Mouse (Mus musculus): Measurements from ENCODE around the gene Ptpa. TPM values are rescaled to one million over a fixed set of nuclear protein-coding genes. Genes with fewer than 3 reads are reported as not detected.

Ptpa gene
- polyA plus RNA-seq, 1 experiment from 2014 or later = 140 TPM

GRCm38 (mm10) chr2:30463341-30463761, 47.5 kb downstream of the Ptpa start:
- peaks cover 56% of the 10 kb centered on the region for H3K4me1 ChIP-seq
- no peak for DNase-seq (ENCODE audit: low spot score)
- peaks cover under 1% of the 10 kb centered on the region; the same call in 1 of the 2 replicates for H3K27me3 ChIP-seq (ENCODE audit: insufficient read depth, poor library complexity, severe bottlenecking)
- no peaks in the 10 kb centered on the region for H3K9me3 ChIP-seq
- H3K36me3 ChIP-seq = peaks cover 12% of the 10 kb centered on the region; the same call in 1 of the 2 replicates
- WGBS = 29% methylated on average over 5 of the region's 5 CpGs
- H3K4me3 ChIP-seq = peak overlapping the region; percentile 52
- peak overlapping the region; percentile 79 for H3K27ac ChIP-seq

- peaks cover 10% of the 10 kb centered on the region; the same call in 1 of the 2 replicates for H3K36me3 ChIP-seq
- peaks cover 6% of the 10 kb centered on the region for H3K27me3 ChIP-seq (ENCODE audit: insufficient read depth, poor library complexity, severe bottlenecking)
- H3K4me3 ChIP-seq = peak overlapping the region; percentile 52
- no peaks in the 10 kb centered on the region for H3K9me3 ChIP-seq
- H3K27ac ChIP-seq = peak overlapping the region; percentile 79
- peak; percentile 95 for DNase-seq (ENCODE audit: low spot score)
- peaks cover 60% of the 10 kb centered on the region for H3K4me1 ChIP-seq
- WGBS = 1% methylated on average over 9 of the region's 9 CpGs
Measured at GRCm38 (mm10) chr2:30463904-30464330, 48.1 kb downstream of the Ptpa start.

- no peaks in the 10 kb centered on the region for H3K9me3 ChIP-seq
- peaks cover 65% of the 10 kb centered on the region for H3K4me1 ChIP-seq
- peak overlapping the region; percentile 79 for H3K27ac ChIP-seq
- WGBS = 53% methylated on average over 5 of the region's 5 CpGs
- peak overlapping the region; percentile 52 for H3K4me3 ChIP-seq
- H3K27me3 ChIP-seq (ENCODE audit: insufficient read depth, poor library complexity, severe bottlenecking) = peaks cover 9% of the 10 kb centered on the region
- no peak for DNase-seq (ENCODE audit: low spot score)
- H3K36me3 ChIP-seq = 0 out of 2 replicates have a peak, but pooled peaks cover 6% of the 10 kb centered on the region
Measured at GRCm38 (mm10) chr2:30464411-30464810, 48.6 kb downstream of the Ptpa start.

- no peaks in the 10 kb centered on the region for H3K9me3 ChIP-seq
- 49% methylated on average over 4 of the region's 4 CpGs for WGBS
- H3K4me3 ChIP-seq = no peak overlapping the region
- H3K4me1 ChIP-seq = peaks cover 82% of the 10 kb centered on the region
- DNase-seq (ENCODE audit: low spot score) = no peak
- H3K27me3 ChIP-seq (ENCODE audit: insufficient read depth, poor library complexity, severe bottlenecking) = peaks cover 9% of the 10 kb centered on the region
- H3K36me3 ChIP-seq = no peaks in the 10 kb centered on the region
- H3K27ac ChIP-seq = peak overlapping the region; percentile 65; the same call in 1 of the 2 replicates
Measured at GRCm38 (mm10) chr2:30466787-30467186, 50.9 kb downstream of the Ptpa start.

GRCm38 (mm10) chr2:30469009-30469408, 53.2 kb downstream of the Ptpa start:
- WGBS = 52% methylated on average over 6 of the region's 6 CpGs

GRCm38 (mm10) chr2:30469796-30470142, 53.9 kb downstream of the Ptpa start:
- Histone ChIP-seq H3K9me3 (no peaks in the 10 kb centered on the region), H3K27me3 (ENCODE audit: insufficient read depth, poor library complexity, severe bottlenecking) (peaks cover 13% of the 10 kb centered on the region), H3K4me1 (peaks cover 79% of the 10 kb centered on the region), H3K36me3 (no peaks in the 10 kb centered on the region), H3K27ac (peak overlapping the region; percentile 97), H3K4me3 (peak overlapping the region; percentile 81)
- WGBS = under 1% methylated on average over 19 of the region's 19 CpGs
- DNase-seq (ENCODE audit: low spot score) = peak; percentile 90

More at GRCm38 (mm10) chr2:30469009-30469408, 53.2 kb downstream of the Ptpa start:
- no peaks in the 10 kb centered on the region for H3K9me3 ChIP-seq
- H3K4me1 ChIP-seq = peaks cover 81% of the 10 kb centered on the region
- peaks cover 9% of the 10 kb centered on the region for H3K27me3 ChIP-seq (ENCODE audit: insufficient read depth, poor library complexity, severe bottlenecking)
- no peaks in the 10 kb centered on the region for H3K36me3 ChIP-seq
- no peak for DNase-seq (ENCODE audit: low spot score)
- H3K27ac ChIP-seq = peak overlapping the region; percentile 97
- peak overlapping the region; percentile 81; the same call in 1 of the 2 replicates for H3K4me3 ChIP-seq

- peak; percentile 90 for DNase-seq (ENCODE audit: low spot score)
- Histone ChIP-seq H3K9me3 (no peaks in the 10 kb centered on the region), H3K4me1 (peaks cover 76% of the 10 kb centered on the region), H3K36me3 (no peaks in the 10 kb centered on the region), H3K27ac (peak overlapping the region; percentile 97), H3K4me3 (peak overlapping the region; percentile 81), H3K27me3 (ENCODE audit: insufficient read depth, poor library complexity, severe bottlenecking) (peaks cover 19% of the 10 kb centered on the region)
- under 1% methylated on average over 46 of the region's 46 CpGs for WGBS
Measured at GRCm38 (mm10) chr2:30470143-30470946, 54.5 kb downstream of the Ptpa start.

GRCm38 (mm10) chr2:30471051-30471450, 55.2 kb downstream of the Ptpa start:
- peak overlapping the region; percentile 97 for H3K27ac ChIP-seq
- DNase-seq (ENCODE audit: low spot score) = no peak
- H3K27me3 ChIP-seq (ENCODE audit: insufficient read depth, poor library complexity, severe bottlenecking) = peaks cover 26% of the 10 kb centered on the region
- H3K4me1 ChIP-seq = peaks cover 70% of the 10 kb centered on the region
- no peaks in the 10 kb centered on the region for H3K9me3 ChIP-seq
- no peaks in the 10 kb centered on the region for H3K36me3 ChIP-seq
- 10% methylated on average over 8 of the region's 8 CpGs for WGBS
- H3K4me3 ChIP-seq = peak overlapping the region; percentile 81

GRCm38 (mm10) chr2:30471795-30472720, 56.2 kb downstream of the Ptpa start:
- peaks cover 63% of the 10 kb centered on the region for H3K4me1 ChIP-seq

GRCm38 (mm10) chr2:30472731-30473351, 57.0 kb downstream of the Ptpa start:
- Histone ChIP-seq H3K4me1 (peaks cover 55% of the 10 kb centered on the region), H3K27ac (peak overlapping the region; percentile 97), H3K36me3 (no peaks in the 10 kb centered on the region), H3K27me3 (ENCODE audit: insufficient read depth, poor library complexity, severe bottlenecking) (peaks cover 31% of the 10 kb centered on the region), H3K4me3 (peak overlapping the region; percentile 81), H3K9me3 (no peaks in the 10 kb centered on the region)
- no peak for DNase-seq (ENCODE audit: low spot score)
- under 1% methylated on average over 60 of the region's 60 CpGs for WGBS

More at GRCm38 (mm10) chr2:30471795-30472720, 56.2 kb downstream of the Ptpa start:
- peaks cover 31% of the 10 kb centered on the region for H3K27me3 ChIP-seq (ENCODE audit: insufficient read depth, poor library complexity, severe bottlenecking)
- H3K4me3 ChIP-seq = peak overlapping the region; percentile 81
- H3K9me3 ChIP-seq = no peaks in the 10 kb centered on the region
- WGBS = under 1% methylated on average over 51 of the region's 51 CpGs
- H3K36me3 ChIP-seq = no peaks in the 10 kb centered on the region
- peak overlapping the region; percentile 97 for H3K27ac ChIP-seq
- DNase-seq (ENCODE audit: low spot score) = peak; percentile 93

GRCm38 (mm10) chr2:30473431-30474031, 57.7 kb downstream of the Ptpa start:
- Histone ChIP-seq H3K4me1 (peaks cover 49% of the 10 kb centered on the region), H3K27me3 (ENCODE audit: insufficient read depth, poor library complexity, severe bottlenecking) (peaks cover 29% of the 10 kb centered on the region), H3K36me3 (no peaks in the 10 kb centered on the region), H3K27ac (peak overlapping the region; percentile 97), H3K4me3 (peak overlapping the region; percentile 81), H3K9me3 (no peaks in the 10 kb centered on the region)
- peak; percentile 84 for DNase-seq (ENCODE audit: low spot score)
- whole genome bisulfite sequencing = 5% methylated on average over 80 of the region's 80 CpGs

- H3K27ac ChIP-seq = peak within 1 kb of the TSS; percentile 97
- WGBS = under 1% methylated on average over 37 of the region's 37 CpGs
- H3K27me3 ChIP-seq (ENCODE audit: insufficient read depth, poor library complexity, severe bottlenecking) = peaks cover 23% of the 10 kb centered on the region
- no peaks in the 10 kb centered on the region for H3K9me3 ChIP-seq
- peak within 1 kb of the TSS; percentile 81 for H3K4me3 ChIP-seq
- H3K4me1 ChIP-seq = peaks cover 44% of the 10 kb centered on the region
- H3K36me3 ChIP-seq = no peaks in the 10 kb centered on the region
- DNase-seq (ENCODE audit: low spot score) = peak; percentile 96
Measured at GRCm38 (mm10) chr2:30474039-30474438, 58.2 kb downstream of the Ptpa start, which contains the start of gene Ier5l. Gene Ier5l (minus strand): TSS chr2:30474219.

All from heart, embryonic 10.5 days (tissue).